Mouse (Mus musculus): ENCODE results near the gene Gm8797.

DNA sequence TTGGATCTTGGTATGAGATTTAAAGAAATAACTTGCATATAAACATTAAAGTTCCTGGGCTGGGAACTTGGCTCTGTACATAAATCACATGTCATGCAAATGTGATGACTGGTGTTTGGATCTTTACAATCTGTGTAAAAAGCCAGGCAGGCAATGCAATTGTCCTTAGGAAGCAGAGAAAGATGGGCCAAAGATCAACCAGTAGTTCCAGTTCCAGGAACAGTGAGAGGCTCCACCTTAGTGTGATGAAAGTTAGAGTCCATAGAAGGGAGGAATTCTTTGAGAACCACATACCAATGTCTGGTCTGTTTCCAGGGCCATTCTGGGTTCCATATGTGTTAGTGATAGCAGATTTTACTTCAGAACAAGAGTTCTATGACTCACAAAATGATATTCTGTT, 36.1 kb upstream of the Gm8797 start:
- no peak for TF ChIP-seq CTCF (IDR thresholded peaks at IDR 0.05; ENCODE audit: low read depth)
- no peak for TF ChIP-seq EP300 (IDR thresholded peaks at IDR 0.05; ENCODE audit: low read depth)
